Mouse (Mus musculus) testis, adult 2 months (tissue): ENCODE data around the gene Adprm.

Source experiments
- CTCF ChIP-seq: fragments of 200-500 bp; IDR thresholded peaks from 2 replicates; pipeline ENCODE4 v1.5.1; 2012; ENCODE audit warnings: low read depth, mild to moderate bottlenecking, inconsistent platforms, low read length, moderate library complexity; ENCODE audit not compliant: control insufficient read depth, insufficient read depth, insufficient replicate concordance
- POLR2A ChIP-seq: fragments of 200-500 bp; IDR thresholded peaks from 2 replicates; pipeline ENCODE4 v1.6.1; 2012; ENCODE audit warnings: low read depth, mild to moderate bottlenecking, inconsistent platforms, low read length, moderate library complexity; ENCODE audit not compliant: control insufficient read depth

GRCm38 (mm10) chr11:67093201-67093600, 40.8 kb upstream of the Adprm start:
- TF ChIP-seq POLR2A = no peak
- TF ChIP-seq CTCF = no peak
